Mouse (Mus musculus): ENCODE results near the gene Nub1.
A peak's percentile ranks its signal among the peaks of the same experiment; 100 is the strongest.

The Nub1 gene

GRCm38 (mm10) chr5:24723527-24724269 lies 38.4 kb downstream of the Nub1 start:
- H3K36me3 ChIP-seq (ENCODE audit: control insufficient read depth, insufficient read depth, low read length, poor library complexity, severe bottlenecking), result no peaks in the 10 kb centered on the region
- no peak for DNase-seq (ENCODE audit: low read depth, low spot score)
- H3K27me3 ChIP-seq (ENCODE audit: control insufficient read depth, insufficient read depth, low read length, poor library complexity, severe bottlenecking), result no peaks in the 10 kb centered on the region

- Histone ChIP-seq H3K27me3 (ENCODE audit: control insufficient read depth, insufficient read depth, low read length, poor library complexity, severe bottlenecking) (no peaks in the 10 kb centered on the region), H3K36me3 (ENCODE audit: control insufficient read depth, insufficient read depth, low read length, poor library complexity, severe bottlenecking) (no peaks in the 10 kb centered on the region)
- no peak for DNase-seq (ENCODE audit: low read depth, low spot score)
These were observed 38.9 kb downstream of the Nub1 start for GRCm38 (mm10) chr5:24724270-24724634.

- Histone ChIP-seq H3K27me3 (ENCODE audit: control insufficient read depth, insufficient read depth, low read length, poor library complexity, severe bottlenecking) (no peaks in the 10 kb centered on the region), H3K36me3 (ENCODE audit: control insufficient read depth, insufficient read depth, low read length, poor library complexity, severe bottlenecking) (no peaks in the 10 kb centered on the region)
- DNase-seq (ENCODE audit: low read depth, low spot score), result no peak
These were observed 39.5 kb downstream of the Nub1 start for GRCm38 (mm10) chr5:24724805-24725204.

GRCm38 (mm10) chr5:24725897-24726296 lies 40.6 kb downstream of the Nub1 start:
- Histone ChIP-seq H3K36me3 (ENCODE audit: control insufficient read depth, insufficient read depth, low read length, poor library complexity, severe bottlenecking) (no peaks in the 10 kb centered on the region), H3K27me3 (ENCODE audit: control insufficient read depth, insufficient read depth, low read length, poor library complexity, severe bottlenecking) (no peaks in the 10 kb centered on the region)
- DNase-seq (ENCODE audit: low read depth, low spot score), result no peak

- Histone ChIP-seq H3K27me3 (ENCODE audit: control insufficient read depth, insufficient read depth, low read length, poor library complexity, severe bottlenecking) (no peaks in the 10 kb centered on the region), H3K36me3 (ENCODE audit: control insufficient read depth, insufficient read depth, low read length, poor library complexity, severe bottlenecking) (no peaks in the 10 kb centered on the region)
- DNase-seq (ENCODE audit: low read depth, low spot score), result no peak
These were observed 41.8 kb downstream of the Nub1 start for GRCm38 (mm10) chr5:24726901-24727836.

GRCm38 (mm10) chr5:24729797-24730487 lies 44.6 kb downstream of the Nub1 start:
- peak; percentile 25 for DNase-seq (ENCODE audit: low read depth, low spot score)
- Histone ChIP-seq H3K27me3 (ENCODE audit: control insufficient read depth, insufficient read depth, low read length, poor library complexity, severe bottlenecking) (no peaks in the 10 kb centered on the region), H3K36me3 (ENCODE audit: control insufficient read depth, insufficient read depth, low read length, poor library complexity, severe bottlenecking) (no peaks in the 10 kb centered on the region)

GRCm38 (mm10) chr5:24730488-24730871 lies 45.1 kb downstream of the Nub1 start, which contains the start of gene Wdr86:
Gene Wdr86 (minus strand): TSS chr5:24730727.
- no peaks in the 10 kb centered on the region for H3K36me3 ChIP-seq (ENCODE audit: control insufficient read depth, insufficient read depth, low read length, poor library complexity, severe bottlenecking)
- no peak for DNase-seq (ENCODE audit: low read depth, low spot score)
- H3K27me3 ChIP-seq (ENCODE audit: control insufficient read depth, insufficient read depth, low read length, poor library complexity, severe bottlenecking), result no peaks in the 10 kb centered on the region

GRCm38 (mm10) chr5:24730986-24731385 lies 45.7 kb downstream of the Nub1 start:
- Histone ChIP-seq H3K27me3 (ENCODE audit: control insufficient read depth, insufficient read depth, low read length, poor library complexity, severe bottlenecking) (no peaks in the 10 kb centered on the region), H3K36me3 (ENCODE audit: control insufficient read depth, insufficient read depth, low read length, poor library complexity, severe bottlenecking) (no peaks in the 10 kb centered on the region)
- DNase-seq (ENCODE audit: low read depth, low spot score), result no peak

GRCm38 (mm10) chr5:24733134-24733533 lies 47.8 kb downstream of the Nub1 start:
- DNase-seq (ENCODE audit: low read depth, low spot score), result no peak
- Histone ChIP-seq H3K27me3 (ENCODE audit: control insufficient read depth, insufficient read depth, low read length, poor library complexity, severe bottlenecking) (no peaks in the 10 kb centered on the region), H3K36me3 (ENCODE audit: control insufficient read depth, insufficient read depth, low read length, poor library complexity, severe bottlenecking) (no peaks in the 10 kb centered on the region)

- H3K27me3 ChIP-seq (ENCODE audit: control insufficient read depth, insufficient read depth, low read length, poor library complexity, severe bottlenecking), result no peaks in the 10 kb centered on the region
These were observed 48.6 kb downstream of the Nub1 start for GRCm38 (mm10) chr5:24733771-24734426.

GRCm38 (mm10) chr5:24737595-24737994 lies 52.3 kb downstream of the Nub1 start:
- Histone ChIP-seq H3K27me3 (ENCODE audit: control insufficient read depth, insufficient read depth, low read length, poor library complexity, severe bottlenecking) (no peaks in the 10 kb centered on the region), H3K36me3 (ENCODE audit: control insufficient read depth, insufficient read depth, low read length, poor library complexity, severe bottlenecking) (no peaks in the 10 kb centered on the region)
- DNase-seq (ENCODE audit: low read depth, low spot score), result no peak

More at GRCm38 (mm10) chr5:24733771-24734426, 48.6 kb downstream of the Nub1 start:
- no peaks in the 10 kb centered on the region for H3K36me3 ChIP-seq (ENCODE audit: control insufficient read depth, insufficient read depth, low read length, poor library complexity, severe bottlenecking)
- DNase-seq (ENCODE audit: low read depth, low spot score), result no peak

GRCm38 (mm10) chr5:24738517-24738916 lies 53.2 kb downstream of the Nub1 start:
- no peaks in the 10 kb centered on the region for H3K27me3 ChIP-seq (ENCODE audit: control insufficient read depth, insufficient read depth, low read length, poor library complexity, severe bottlenecking)
- no peak for DNase-seq (ENCODE audit: low read depth, low spot score)
- no peaks in the 10 kb centered on the region for H3K36me3 ChIP-seq (ENCODE audit: control insufficient read depth, insufficient read depth, low read length, poor library complexity, severe bottlenecking)

GRCm38 (mm10) chr5:24739141-24739753 lies 53.9 kb downstream of the Nub1 start:
- DNase-seq (ENCODE audit: low read depth, low spot score), result peak; percentile 66

More at GRCm38 (mm10) chr5:24739141-24739753, 53.9 kb downstream of the Nub1 start:
- no peaks in the 10 kb centered on the region for H3K36me3 ChIP-seq (ENCODE audit: control insufficient read depth, insufficient read depth, low read length, poor library complexity, severe bottlenecking)
- no peaks in the 10 kb centered on the region for H3K27me3 ChIP-seq (ENCODE audit: control insufficient read depth, insufficient read depth, low read length, poor library complexity, severe bottlenecking)

Data from splenic B cell, adult 2 months (primary cell).